Mouse (Mus musculus) heart, postnatal 0 days (tissue): ENCODE measurements around the gene Aktip. TPM values are rescaled to one million over a fixed set of nuclear protein-coding genes. Genes with fewer than 3 reads are reported as not detected.

Source experiments
- ATAC-seq: fragments of 200-750 bp; cut with Nextera tagmentation; 2 replicates; pipeline ENCODE4 v1.8.0; 2017; ENCODE audit warnings: low read depth, moderate number of reproducible peaks, moderate library complexity; ENCODE audit not compliant: insufficient read depth
- DNase-seq: peaks from one replicate; pipeline ENCODE4 v3.0.0-alpha.2; 2016; ENCODE audit warnings: low spot score
- H3K27ac ChIP-seq: fragments of 300-500 bp; sonication (generic); 2 replicates; pipeline ENCODE4 v1.5.1; 2014; ENCODE audit warnings: low read depth, mild to moderate bottlenecking
- H3K27me3 ChIP-seq: fragments of 300-500 bp; sonication (generic); 2 replicates; pipeline ENCODE4 v1.6.1; 2014; ENCODE audit warnings: low read length, mixed read lengths; ENCODE audit not compliant: control insufficient read depth, insufficient read depth
- H3K36me3 ChIP-seq: fragments of 300-500 bp; sonication (generic); replicated peaks from 2 replicates; pipeline ENCODE4 v1.6.1; 2014; ENCODE audit warnings: low read length, mixed read lengths; ENCODE audit not compliant: control insufficient read depth, insufficient read depth
- H3K4me1 ChIP-seq: fragments of 300-500 bp; sonication (generic); 2 replicates; pipeline ENCODE4 v1.6.1; 2014; ENCODE audit warnings: antibody characterized with exemption; ENCODE audit not compliant: control insufficient read depth, insufficient read depth
- H3K4me2 ChIP-seq: fragments of 300-500 bp; sonication (generic); 2 replicates; pipeline ENCODE4 v1.6.1; 2014; ENCODE audit warnings: low read depth, mild to moderate bottlenecking, low read length, moderate library complexity
- H3K4me3 ChIP-seq: fragments of 300-500 bp; sonication (generic); 2 replicates; pipeline ENCODE4 v1.5.1; 2014; ENCODE audit warnings: low read depth, low read length
- H3K9ac ChIP-seq: fragments of 300-500 bp; sonication (generic); replicated peaks from 2 replicates; pipeline ENCODE4 v1.6.1; 2014; ENCODE audit warnings: low read depth, low read length, mixed read lengths
- H3K9me3 ChIP-seq: fragments of 300-500 bp; sonication (generic); replicated peaks from 2 replicates; pipeline ENCODE4 v1.6.1; 2016; ENCODE audit warnings: low read length; ENCODE audit not compliant: control insufficient read depth
- CTCF ChIP-seq: IDR thresholded peaks from 2 replicates; pipeline ENCODE4 v1.5.1; 2016; ENCODE audit warnings: antibody characterized with exemption, control low read depth, low read depth
- EP300 ChIP-seq: IDR thresholded peaks from 2 replicates; pipeline ENCODE4 v1.6.1; 2016; ENCODE audit warnings: antibody characterized with exemption, low read depth
- WGBS: fragments of 180-500 bp; shearing (Covaris S2); extraction: QIAGEN DNeasy Blood & Tissue Kit; methylation state at CpG from one replicate; pipeline ENCODE4 v1.1.7; 2014; 5-methylcytosine and 5-hydroxymethylcytosine counted together
- polyA plus RNA-seq: library from polyadenylated mRNA; unstranded; fragments of >200 nt; fragmentation: Nextera tagmentation; extraction: Ambion mirVana; gene quantifications from 2 replicates; pipeline ENCODE4 v1.2.1, GENCODE M21; 2015
- total RNA-seq: library from RNA; depleted of rRNA; stranded (reverse); fragments of >200 nt; gene quantifications from 2 replicates; pipeline ENCODE4 v1.2.3, GENCODE M21; 2014; ENCODE audit warnings: low replicate concordance; rRNA removed

Gene Aktip
- total and polyA plus RNA-seq, 2 experiments from 2014 or later = 43.0 to 60.1 TPM

DNA sequence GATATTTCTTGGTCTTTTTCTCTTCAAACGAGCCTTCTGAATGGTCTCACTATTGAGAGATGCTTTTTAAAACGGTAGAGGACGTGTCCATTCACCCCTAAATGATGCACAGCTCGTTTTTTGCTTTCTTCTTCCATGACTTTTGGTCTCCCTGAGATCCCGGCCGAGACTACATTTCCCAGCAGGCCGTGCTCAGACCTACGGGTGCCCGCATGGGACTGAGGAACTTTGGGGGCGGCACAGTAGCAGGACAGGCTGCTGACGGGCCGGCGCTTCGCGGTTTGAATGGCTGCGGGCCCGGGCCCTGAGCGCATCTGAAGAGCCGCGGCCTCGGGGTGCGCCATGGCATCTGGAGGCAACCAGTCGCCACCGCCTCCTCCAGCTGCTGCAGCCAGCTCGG lies 129.9 kb downstream of the Aktip start, which contains the start of gene Rbl2:
Rbl2 (plus strand) TSS at position 224 of the 400 bp plus-strand sequence.
- H3K27me3 ChIP-seq = no peaks in the 10 kb centered on the region
- ATAC-seq = peak; percentile 96
- peak within 1 kb of the TSS; percentile 94 for H3K9ac ChIP-seq
- H3K36me3 ChIP-seq = 0 out of 2 replicates have a peak, but pooled peaks cover 8% of the 10 kb centered on the region
- under 1% methylated on average over 25 of the region's 25 CpGs for WGBS
- H3K4me3 ChIP-seq = peak within 1 kb of the TSS; percentile 97
- H3K4me2 ChIP-seq = peak within 1 kb of the TSS; percentile 76
- H3K27ac ChIP-seq = peak within 1 kb of the TSS; percentile 97
- TF ChIP-seq EP300 = peak; percentile 17; the same call in 1 of the 2 replicates
- TF ChIP-seq CTCF = no peak
- peak; percentile 96 for DNase-seq
- no peaks in the 10 kb centered on the region for H3K9me3 ChIP-seq
- peaks cover 22% of the 10 kb centered on the region for H3K4me1 ChIP-seq

DNA sequence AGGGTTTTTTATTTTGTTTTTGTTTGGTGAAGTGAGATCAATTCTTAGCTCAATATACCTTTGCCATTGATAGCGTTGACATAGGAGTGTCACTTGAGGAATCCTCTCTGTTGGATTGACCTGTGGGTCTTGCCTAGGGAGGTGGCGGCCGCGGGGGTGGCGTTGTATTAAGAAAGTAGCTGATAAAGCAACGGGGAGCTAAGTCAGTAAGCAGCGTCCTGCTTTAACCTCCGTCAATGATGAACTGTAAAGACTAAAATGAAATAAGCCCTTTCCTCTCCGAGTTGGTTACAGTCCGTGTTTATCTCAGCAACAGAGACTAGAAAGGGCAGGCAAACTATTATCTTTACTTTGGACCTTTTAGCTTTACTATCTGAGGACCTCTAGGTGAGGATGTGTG lies 130.4 kb downstream of the Aktip start:
- no peak for TF ChIP-seq CTCF
- TF ChIP-seq EP300 = no peak
- Histone ChIP-seq H3K27ac (peak overlapping the region; percentile 97), H3K9ac (peak overlapping the region; percentile 94; the same call in 1 of the 2 replicates), H3K27me3 (no peaks in the 10 kb centered on the region), H3K4me2 (peak overlapping the region; percentile 76), H3K4me3 (peak overlapping the region; percentile 97), H3K9me3 (no peaks in the 10 kb centered on the region), H3K36me3 (0 out of 2 replicates have a peak, but pooled peaks cover 8% of the 10 kb centered on the region), H3K4me1 (peaks cover 22% of the 10 kb centered on the region)
- DNase-seq = no peak
- no peak for ATAC-seq
- 7% methylated on average over 10 of the region's 10 CpGs for WGBS

DNA sequence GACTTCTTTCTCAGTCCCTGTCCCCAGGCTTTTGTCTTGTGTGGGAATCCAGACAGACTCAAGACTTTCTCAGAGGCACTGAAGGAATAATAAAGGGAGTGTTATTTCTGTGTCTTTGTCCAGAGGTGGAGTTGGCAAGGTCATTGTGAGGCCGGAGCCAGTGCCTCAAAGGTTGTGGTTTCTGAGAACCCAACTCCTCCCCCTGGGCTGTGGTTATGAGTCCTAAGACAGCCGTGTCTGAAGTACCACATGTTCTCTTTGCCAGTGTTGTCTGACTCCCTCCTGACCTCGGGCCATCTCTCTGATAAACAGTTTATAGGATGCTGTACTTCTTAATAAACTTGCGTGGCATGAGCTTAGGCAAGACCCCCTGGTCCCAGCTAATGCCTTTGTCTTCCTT lies 134.6 kb downstream of the Aktip start:
- Histone ChIP-seq H3K27me3 (no peaks in the 10 kb centered on the region), H3K9ac (no peak overlapping the region), H3K9me3 (no peaks in the 10 kb centered on the region), H3K36me3 (no peaks in the 10 kb centered on the region), H3K4me3 (no peak overlapping the region), H3K4me2 (no peak overlapping the region), H3K27ac (no peak overlapping the region), H3K4me1 (peaks cover 9% of the 10 kb centered on the region)
- ATAC-seq (no peak), DNase-seq (no peak)
- TF ChIP-seq EP300 = no peak
- TF ChIP-seq CTCF = no peak
- 56% methylated on average over 4 of the region's 4 CpGs for WGBS

Other genes starting within 250 kb of the Aktip start
- 20.1 and 26.4 TPM in 2 replicates for gene Rbl2, start 129.9 kb downstream of the Aktip start, total RNA-seq
- gene Rbl2, start 129.9 kb downstream of the Aktip start, polyA plus RNA-seq = 10.9 and 12.1 TPM in 2 replicates
- 3.6 and 4.1 TPM in 2 replicates for gene Rpgrip1l, start 113.3 kb upstream of the Aktip start, total RNA-seq
- 4.3 and 4.7 TPM in 2 replicates for gene Rpgrip1l, start 113.3 kb upstream of the Aktip start, polyA plus RNA-seq
- gene Fto, start 113.5 kb upstream of the Aktip start, total RNA-seq = 43.9 and 50.6 TPM in 2 replicates
- 39.3 and 41.1 TPM in 2 replicates for gene Fto, start 113.5 kb upstream of the Aktip start, polyA plus RNA-seq